Mouse (Mus musculus) retina, postnatal 1 day (tissue): ENCODE data around the gene Trim37.

ENCODE experiments used
- DNase-seq: peaks from one replicate; pipeline ENCODE4 v3.0.0-alpha.2; 2012

The Trim37 gene

DNA sequence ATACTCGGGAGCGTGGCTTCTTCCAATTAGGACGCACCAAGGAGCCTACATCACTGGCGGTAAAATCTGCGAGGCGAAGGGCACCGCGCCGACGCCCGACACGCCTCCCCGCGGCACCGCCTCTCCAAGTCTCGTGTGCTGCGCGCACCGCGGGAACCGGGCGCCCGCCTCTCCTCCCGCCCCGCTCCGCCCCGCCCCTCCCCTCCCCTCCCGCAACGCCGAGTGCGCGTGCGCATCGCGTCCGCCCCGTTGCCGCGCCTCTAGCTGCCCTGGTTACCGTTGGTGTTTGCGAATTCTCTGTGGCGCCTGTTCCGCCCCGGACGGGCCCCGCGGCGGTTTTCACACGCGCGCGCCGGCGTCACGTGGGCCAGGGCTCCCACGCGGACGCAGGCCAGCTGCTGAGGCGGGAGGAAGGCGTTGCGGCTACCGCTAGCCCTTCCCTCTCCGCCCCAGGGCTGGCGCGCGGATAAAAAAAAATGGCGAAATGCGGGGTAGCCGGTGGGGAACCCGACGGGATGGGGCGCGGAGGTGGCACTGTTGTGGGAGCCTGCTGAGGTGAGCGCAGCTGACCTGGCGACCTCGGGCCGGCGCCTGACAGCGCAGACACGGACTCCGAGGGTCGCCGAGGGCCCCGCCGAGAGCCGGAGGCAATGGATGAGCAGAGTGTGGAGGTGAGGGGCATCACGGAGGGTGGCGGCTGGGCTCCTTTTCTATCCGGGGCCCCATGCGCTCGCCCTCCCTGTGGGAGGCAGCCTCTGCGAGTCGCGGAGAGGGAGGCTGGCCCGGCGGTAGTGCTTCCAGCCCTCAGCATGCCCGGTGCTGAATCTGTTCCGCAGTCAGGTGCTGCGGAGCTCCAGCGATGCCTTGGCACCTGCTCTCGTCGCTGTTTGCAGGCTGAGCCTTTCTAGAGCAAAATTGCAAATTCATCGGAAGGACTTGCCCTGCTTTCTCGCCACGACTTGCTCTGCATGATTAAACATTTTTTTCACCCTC, at the start of gene Trim37:
Gene Trim37, plus strand, starts transcription at position 254 of the 993 bp plus-strand sequence.
- peak; percentile 97 for DNase-seq

DNA sequence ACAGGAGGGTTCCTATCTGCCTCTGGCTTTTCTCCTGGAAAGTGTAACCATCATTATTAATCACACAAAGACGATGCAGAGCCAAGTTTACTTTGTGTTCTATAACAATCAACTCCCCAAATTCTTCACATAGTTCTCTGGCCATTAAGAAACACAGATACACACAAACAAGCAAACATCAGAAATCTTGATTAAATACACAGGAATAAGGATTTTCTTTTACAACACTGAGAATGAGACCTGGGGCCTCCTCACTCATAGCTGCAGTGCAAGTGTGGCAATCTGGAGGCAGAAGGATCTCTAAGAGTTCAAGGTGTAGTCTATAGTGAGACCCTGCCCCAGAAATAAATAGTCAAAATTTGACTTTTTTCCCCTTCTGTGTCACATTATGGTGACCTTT, 43.2 kb upstream of the Trim37 start:
- no peak for DNase-seq

- DNase-seq: no peak
Measured at GRCm38 (mm10) chr11:87085461-87085860, 41.4 kb upstream of the Trim37 start.

DNA sequence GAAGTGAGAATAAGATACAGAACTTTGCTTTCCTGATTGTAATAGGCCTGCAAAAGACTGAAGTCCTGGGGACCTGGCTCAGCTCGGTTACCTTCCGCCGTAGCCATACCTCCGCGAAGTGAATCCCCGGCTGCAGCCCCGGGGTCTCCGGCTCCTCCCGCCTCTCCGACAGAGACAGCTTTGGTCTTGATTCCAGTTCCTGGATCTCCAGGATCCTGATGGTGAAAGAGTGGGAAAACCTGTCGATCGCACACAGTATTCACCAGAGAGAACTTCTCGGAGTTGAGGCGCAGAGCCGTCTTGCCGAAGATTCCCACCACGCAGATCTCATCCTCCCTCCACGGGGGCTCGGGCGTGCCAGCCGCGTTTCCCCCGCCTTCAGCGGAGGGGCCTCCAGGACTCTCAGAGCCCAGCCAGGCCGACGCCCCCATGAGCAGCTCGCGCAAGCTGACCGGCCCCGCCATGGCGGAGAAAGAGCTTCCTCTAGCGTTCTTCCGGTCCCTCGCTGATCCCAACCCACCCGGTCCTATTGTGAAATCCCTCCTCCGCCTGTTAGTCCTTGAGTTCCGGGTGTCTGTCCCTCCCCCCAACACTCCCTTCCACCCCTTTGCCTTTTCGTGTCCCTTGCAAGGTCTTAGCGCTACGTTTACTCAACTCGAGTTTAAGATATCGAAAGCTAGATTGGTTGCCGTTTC, 40.4 kb upstream of the Trim37 start, which contains the start of gene Smg8:
Gene Smg8, minus strand, starts transcription at position 485 of the 695 bp plus-strand sequence.
- DNase-seq: peak; percentile 95

DNA sequence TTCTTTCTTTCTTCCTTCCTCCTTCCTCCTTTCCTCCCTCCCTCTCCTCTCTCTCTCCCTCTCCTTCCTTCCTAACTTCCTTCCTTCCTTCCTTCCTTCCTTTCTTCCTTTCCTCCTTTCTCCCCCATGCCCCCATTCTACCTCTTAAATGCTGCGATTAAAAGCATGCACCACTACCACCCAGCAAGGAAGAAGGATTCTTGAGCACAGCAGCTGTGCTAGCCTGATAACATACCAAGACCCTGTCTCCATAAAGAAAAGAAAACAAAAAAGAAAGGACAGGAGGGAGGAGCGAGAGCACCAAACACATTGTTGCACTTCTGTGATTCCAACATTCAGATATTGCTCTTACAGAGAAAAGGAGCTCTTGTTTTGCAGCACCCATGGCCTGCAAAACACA, 39.7 kb upstream of the Trim37 start:
- DNase-seq: no peak

DNA sequence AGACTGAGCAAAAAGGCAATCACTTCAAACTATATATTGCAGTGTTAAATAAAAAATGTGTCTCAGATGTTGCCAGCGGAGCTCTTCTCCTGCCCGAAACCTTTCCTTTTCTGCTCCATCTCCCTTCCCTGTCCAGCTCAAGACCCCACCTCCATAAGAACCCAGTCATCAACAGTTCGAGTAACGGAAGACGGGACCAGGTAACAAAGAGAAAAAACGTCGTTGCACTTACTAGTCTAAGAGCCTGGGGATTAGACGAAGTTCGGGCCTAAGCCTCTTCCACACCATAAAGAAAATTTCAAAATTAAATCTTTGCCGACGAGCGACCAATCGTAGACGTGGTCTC, 18.5 kb upstream of the Trim37 start, which contains the start of gene Prr11:
Gene Prr11, minus strand, starts transcription at position 300 of the 346 bp plus-strand sequence.
- no peak for DNase-seq

GRCm38 (mm10) chr11:87108755-87109518, 17.9 kb upstream of the Trim37 start, which contains the start of gene Ska2:
Ska2 (plus strand) TSS chr11:87109234.
- peak; percentile 100 for DNase-seq

DNA sequence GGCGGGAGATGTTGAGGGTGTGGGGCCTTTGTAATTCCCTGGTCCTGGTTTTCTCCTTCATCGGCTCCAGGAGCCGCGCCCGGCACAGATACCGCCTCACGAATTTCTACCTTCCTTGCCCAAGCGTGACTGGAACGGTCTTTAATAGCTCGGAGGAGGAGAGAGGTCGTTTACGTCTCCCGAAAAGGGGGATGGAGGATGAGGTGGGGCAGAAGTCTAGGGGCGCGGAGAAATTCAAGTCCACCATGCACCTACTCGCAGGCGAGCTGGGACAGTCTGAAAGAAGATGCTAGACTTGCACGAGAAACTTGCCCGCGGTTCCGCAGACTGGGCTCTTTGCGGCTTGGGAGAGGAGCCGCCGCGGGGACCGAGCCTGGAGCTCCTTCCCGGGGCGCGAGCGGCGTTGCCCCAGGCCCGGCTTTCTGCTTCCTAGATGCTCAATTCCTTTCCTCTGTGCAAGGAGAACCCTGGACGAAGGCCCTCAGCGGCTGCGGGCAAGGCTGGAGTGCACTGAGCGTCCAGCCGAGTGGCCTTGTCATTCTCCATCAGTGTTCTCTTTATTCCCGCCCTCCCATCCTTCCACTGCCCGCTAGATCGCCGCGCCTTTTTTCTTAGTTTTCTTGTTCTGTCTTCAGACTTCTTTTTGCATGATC, 17.2 kb upstream of the Trim37 start:
- peak; percentile 64 for DNase-seq

DNA sequence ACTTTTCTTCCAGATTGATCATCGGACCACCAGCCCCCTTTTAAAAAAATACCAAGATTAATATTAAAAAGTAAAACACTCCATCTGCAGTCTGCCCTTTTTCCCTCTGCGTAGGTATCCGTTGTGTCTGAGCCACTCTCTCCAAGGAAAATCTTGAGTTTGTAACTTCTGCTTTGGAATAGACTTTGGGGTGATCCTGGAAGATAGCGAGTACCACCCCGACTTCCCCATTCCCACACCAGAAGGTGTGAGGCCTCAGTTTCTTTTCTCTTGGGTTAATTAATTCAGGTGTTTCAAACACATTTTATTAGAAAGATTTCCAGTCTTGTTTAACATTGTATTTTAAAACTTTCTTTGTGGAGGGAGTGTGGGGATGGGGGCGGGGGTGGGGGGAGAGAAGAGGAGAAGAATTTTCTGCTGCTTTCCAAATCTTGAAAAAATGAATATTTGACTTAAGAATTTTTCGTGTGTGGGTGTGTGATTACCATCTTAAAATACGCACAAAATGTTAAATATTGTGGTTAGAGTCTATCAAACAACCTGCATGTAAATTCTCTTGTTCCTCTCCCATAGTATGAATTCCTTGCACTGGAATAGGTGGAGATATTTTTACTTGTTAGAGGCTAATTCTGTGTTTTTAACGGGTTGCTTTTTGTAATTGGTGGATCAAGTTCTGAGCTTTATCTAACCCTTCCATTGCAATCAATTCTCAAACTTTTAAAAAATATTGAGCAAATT, 16.5 kb upstream of the Trim37 start:
- no peak for DNase-seq

- no peak for DNase-seq
Measured at GRCm38 (mm10) chr11:87121864-87122263, 5.0 kb upstream of the Trim37 start.

GRCm38 (mm10) chr11:87125562-87125961, 1.3 kb upstream of the Trim37 start:
- no peak for DNase-seq

- no peak for DNase-seq
Measured at GRCm38 (mm10) chr11:87126281-87126823, 525 bp upstream of the Trim37 start.

- no peak for DNase-seq
Measured at GRCm38 (mm10) chr11:87136233-87136632, 9.4 kb downstream of the Trim37 start.

DNA sequence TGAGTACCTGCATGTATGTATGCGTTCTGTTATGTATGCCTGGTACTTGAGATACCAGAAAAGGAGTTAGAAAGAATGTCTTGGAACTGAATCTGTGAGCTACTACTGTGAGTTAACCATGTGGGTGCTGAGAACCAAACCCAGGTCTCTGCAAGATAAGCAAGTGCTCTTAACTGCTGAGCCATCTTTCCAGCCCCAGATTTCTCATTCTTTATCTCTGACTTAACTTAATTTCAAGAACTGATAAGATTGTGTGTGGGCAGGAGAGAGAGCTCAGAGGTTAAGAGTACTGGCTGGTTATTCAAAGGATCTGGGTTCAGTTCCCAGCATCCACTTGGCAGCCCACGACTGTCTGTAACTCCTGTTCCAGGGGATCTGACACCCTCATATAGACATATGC, 31.1 kb downstream of the Trim37 start:
- DNase-seq: no peak

DNA sequence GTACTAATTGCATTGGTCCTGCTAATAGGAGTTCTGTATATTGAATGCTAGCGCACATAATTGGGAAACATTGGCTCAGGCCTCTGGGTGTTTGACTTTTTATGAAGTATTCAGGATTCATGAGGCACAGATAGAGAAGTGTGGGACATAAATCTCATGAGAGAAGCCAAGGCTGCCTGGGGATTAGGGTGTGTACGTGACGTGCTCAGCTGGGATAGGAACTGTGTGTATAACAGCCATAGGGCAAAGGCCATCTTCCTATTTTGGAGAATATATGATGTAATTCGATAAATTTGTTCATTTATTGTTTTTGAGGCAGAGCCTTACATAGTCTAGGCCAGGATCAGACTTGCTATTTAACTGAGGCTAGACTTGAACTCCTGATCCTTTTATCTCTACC, 35.8 kb downstream of the Trim37 start:
- DNase-seq: no peak

- DNase-seq: no peak
Measured at GRCm38 (mm10) chr11:87163751-87164150, 36.9 kb downstream of the Trim37 start.

- DNase-seq: no peak
Measured at GRCm38 (mm10) chr11:87173625-87174024, 46.7 kb downstream of the Trim37 start.

DNA sequence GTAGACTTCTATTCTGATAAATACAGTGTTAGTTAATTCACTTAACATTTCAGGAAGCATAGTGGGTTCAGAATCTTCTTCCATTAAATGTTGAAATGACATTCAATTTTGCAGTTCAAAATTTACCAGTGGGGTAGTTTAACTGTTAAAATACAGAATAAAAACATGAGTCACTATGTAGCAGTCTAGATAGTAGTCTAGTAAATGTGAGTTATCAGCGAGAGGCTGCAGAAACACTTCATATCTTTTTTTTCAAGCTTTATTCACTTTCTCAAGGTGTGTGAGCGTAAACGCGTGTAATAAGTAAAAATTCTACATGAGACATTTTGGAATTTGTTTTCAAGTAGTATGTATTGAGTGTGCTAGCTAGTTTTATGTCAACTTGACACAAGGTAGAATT, 48.2 kb downstream of the Trim37 start:
- DNase-seq: no peak

DNA sequence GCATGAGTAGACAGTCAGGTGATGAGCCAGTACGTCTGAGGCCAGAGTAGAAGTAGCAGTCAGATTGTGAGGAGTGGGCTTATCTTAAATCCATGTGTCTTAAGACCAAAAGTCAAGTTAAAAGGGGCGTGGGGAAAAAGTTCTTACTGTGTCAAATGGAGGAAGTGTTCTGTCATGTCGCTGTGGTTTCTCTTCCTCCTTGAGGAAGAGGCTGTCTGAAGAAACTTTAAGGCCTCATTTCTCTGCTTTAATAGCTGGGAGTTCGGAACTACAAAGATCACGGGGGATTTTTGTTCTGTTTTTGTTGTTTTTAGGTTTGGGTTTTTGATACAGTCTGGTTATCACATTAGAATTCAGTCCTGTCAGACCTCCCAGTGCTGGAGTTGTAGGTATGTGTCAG, 85.4 kb downstream of the Trim37 start:
- DNase-seq: no peak

GRCm38 (mm10) chr11:87222686-87223085, 95.8 kb downstream of the Trim37 start:
- peak; percentile 13 for DNase-seq

- DNase-seq: no peak
Measured at GRCm38 (mm10) chr11:87227056-87227455, 100.2 kb downstream of the Trim37 start.
